Mouse (Mus musculus) MEL (cell line): ENCODE results near the gene Grb2.
A peak's percentile ranks its signal among the peaks of the same experiment; 100 is the strongest.

Experiments used
- CHD1 ChIP-seq: IDR thresholded peaks from 2 replicates; pipeline ENCODE4 v1.6.1; 2012; ENCODE audit warnings: low read depth, mild to moderate bottlenecking, inconsistent platforms, low read length, improper control_type of control experiment
- CTCF ChIP-seq, 3 experiments: IDR thresholded peaks in 2 of 3; conservative IDR thresholded peaks in 1 of 3; 2 replicates each; pipeline ENCODE4 v1.5.1; 2011 to 2012; ENCODE audit warnings: low read length in 3 of 3, low read depth in 2 of 3, mild to moderate bottlenecking in 2 of 3, improper control_type of control experiment in 1 of 3, inconsistent platforms in 1 of 3, mixed read lengths in 1 of 3, moderate library complexity in 1 of 3; ENCODE audit not compliant: control insufficient read depth in 1 of 3, insufficient read depth in 1 of 3, poor library complexity in 1 of 3, severe bottlenecking in 1 of 3
- EP300 ChIP-seq, 2 experiments: IDR thresholded peaks; 2 replicates each; pipeline ENCODE4 v1.6.1; 2011; ENCODE audit warnings: improper control_type of control experiment in 2 of 2, low read length in 2 of 2, low read depth in 1 of 2, mild to moderate bottlenecking in 1 of 2
- GATA1 ChIP-seq: IDR thresholded peaks from 2 replicates; pipeline ENCODE4 v1.6.1; 2011; ENCODE audit warnings: low read depth, low read length, improper control_type of control experiment
- MAFK ChIP-seq: IDR thresholded peaks from 2 replicates; pipeline ENCODE4 v1.6.1; 2011; ENCODE audit warnings: low read depth, mild to moderate bottlenecking, low read length, improper control_type of control experiment, borderline replicate concordance
- MXI1 ChIP-seq: IDR thresholded peaks from 2 replicates; pipeline ENCODE4 v1.6.1; 2011; ENCODE audit warnings: mild to moderate bottlenecking, low read depth, low read length, improper control_type of control experiment
- MYC ChIP-seq: IDR thresholded peaks from 2 replicates; pipeline ENCODE4 v1.6.1; 2011; ENCODE audit warnings: low read depth, mild to moderate bottlenecking, low read length, improper control_type of control experiment, moderate library complexity
- POLR2A ChIP-seq, 2 experiments: IDR thresholded peaks; 2 replicates each; pipeline ENCODE4 v1.6.1; 2011 to 2012; ENCODE audit warnings: low read length in 2 of 2, mild to moderate bottlenecking in 2 of 2, control low read depth in 1 of 2, improper control_type of control experiment in 1 of 2, low read depth in 1 of 2, moderate library complexity in 1 of 2; ENCODE audit not compliant: control insufficient read depth in 1 of 2, insufficient read depth in 1 of 2, poor library complexity in 1 of 2
- POLR2AphosphoS5 ChIP-seq: IDR thresholded peaks from 2 replicates; pipeline ENCODE4 v1.6.1; 2012; ENCODE audit warnings: low read depth, borderline replicate concordance, mild to moderate bottlenecking, inconsistent platforms, low read length, moderate library complexity, mixed read lengths
- TAL1 ChIP-seq: IDR thresholded peaks from 2 replicates; pipeline ENCODE4 v1.6.1; 2012; ENCODE audit warnings: mild to moderate bottlenecking, inconsistent platforms, low read length, moderate library complexity, mixed read lengths
- ZMIZ1 ChIP-seq: IDR thresholded peaks from 2 replicates; pipeline ENCODE4 v1.6.1; 2012; ENCODE audit warnings: low read depth, mild to moderate bottlenecking, inconsistent platforms, low read length, improper control_type of control experiment, moderate library complexity

DNA sequence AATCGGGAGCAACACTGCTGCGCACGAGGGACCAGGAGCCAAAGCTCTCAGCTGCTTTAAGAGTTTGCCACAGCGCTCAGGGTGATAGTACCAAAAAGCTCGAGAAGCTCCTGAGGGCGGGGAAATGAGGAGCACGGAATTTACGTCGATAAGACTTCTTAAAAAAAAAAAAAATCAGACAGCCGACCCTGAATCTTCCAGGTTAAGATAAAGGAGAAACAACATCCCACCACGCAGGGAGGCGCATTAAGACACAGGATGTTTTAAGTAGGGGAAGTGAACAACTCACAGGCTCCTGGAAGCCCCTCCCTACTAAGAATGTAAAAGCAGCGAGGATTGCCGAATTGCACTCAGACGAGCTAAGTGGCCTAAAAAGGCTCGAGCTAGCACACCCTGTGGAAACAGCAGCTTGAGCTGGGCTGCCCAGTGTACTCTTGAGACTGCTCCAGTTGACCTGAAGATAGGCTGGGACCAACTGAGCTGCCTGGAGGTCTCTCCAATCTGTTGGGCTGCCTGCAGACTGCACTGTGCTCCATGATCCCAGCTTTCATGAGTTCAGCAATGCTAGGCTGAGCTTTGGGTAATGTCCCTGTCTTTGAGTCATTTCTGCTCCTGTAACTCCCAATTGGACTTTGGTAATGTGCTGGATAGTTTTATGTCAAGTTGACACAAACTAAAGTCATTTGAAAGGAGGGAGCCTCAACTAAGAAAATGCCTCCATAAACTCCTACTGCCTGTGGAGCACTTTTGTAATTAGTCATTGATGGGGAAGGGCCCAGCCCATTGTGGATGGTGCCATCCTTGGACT, 95.1 kb downstream of the Grb2 start:
- peak; percentile 1 to 51; a peak in 1 of 4 replicates for TF ChIP-seq POLR2A (IDR thresholded peaks at IDR 0.05; ENCODE audit: control insufficient read depth in 1 of 2, insufficient read depth in 1 of 2, low read depth in 1 of 2, low read length in 2 of 2, poor library complexity in 1 of 2)
- no peak for TF ChIP-seq MXI1
- TF ChIP-seq ZMIZ1 = no peak
- TF ChIP-seq CTCF (IDR thresholded peaks at IDR 0.05 in 2 of 3, conservative IDR thresholded peaks at IDR 0.05 in 1 of 3; ENCODE audit: control insufficient read depth in 1 of 3, insufficient read depth in 1 of 3, low read depth in 2 of 3, low read length in 3 of 3, poor library complexity in 1 of 3, severe bottlenecking in 1 of 3) = no peak
- no peak for TF ChIP-seq POLR2AphosphoS5
- TF ChIP-seq GATA1 = peak; percentile 60
- TF ChIP-seq EP300 (IDR thresholded peaks at IDR 0.05; ENCODE audit: low read depth in 1 of 2, low read length in 2 of 2) = no peak
- TF ChIP-seq MYC = peak; percentile 62
- peak; percentile 15; the same call in 1 of the 2 replicates for TF ChIP-seq CHD1
- TF ChIP-seq MAFK = no peak
- no peak for TF ChIP-seq TAL1
